Mouse (Mus musculus) kidney, postnatal 10 days (tissue): ENCODE measurements around the gene Zfp174.
"Not testable (repeated sequence)": the region's sequence is repeated elsewhere in the genome, so short reads cannot be mapped to it uniquely, and the experiment has no call there.

ENCODE experiments used
- DNase-seq: peaks from one replicate; pipeline ENCODE4 v3.0.0; 2021; ENCODE audit warnings: mixed read lengths

Zfp174 gene

DNA sequence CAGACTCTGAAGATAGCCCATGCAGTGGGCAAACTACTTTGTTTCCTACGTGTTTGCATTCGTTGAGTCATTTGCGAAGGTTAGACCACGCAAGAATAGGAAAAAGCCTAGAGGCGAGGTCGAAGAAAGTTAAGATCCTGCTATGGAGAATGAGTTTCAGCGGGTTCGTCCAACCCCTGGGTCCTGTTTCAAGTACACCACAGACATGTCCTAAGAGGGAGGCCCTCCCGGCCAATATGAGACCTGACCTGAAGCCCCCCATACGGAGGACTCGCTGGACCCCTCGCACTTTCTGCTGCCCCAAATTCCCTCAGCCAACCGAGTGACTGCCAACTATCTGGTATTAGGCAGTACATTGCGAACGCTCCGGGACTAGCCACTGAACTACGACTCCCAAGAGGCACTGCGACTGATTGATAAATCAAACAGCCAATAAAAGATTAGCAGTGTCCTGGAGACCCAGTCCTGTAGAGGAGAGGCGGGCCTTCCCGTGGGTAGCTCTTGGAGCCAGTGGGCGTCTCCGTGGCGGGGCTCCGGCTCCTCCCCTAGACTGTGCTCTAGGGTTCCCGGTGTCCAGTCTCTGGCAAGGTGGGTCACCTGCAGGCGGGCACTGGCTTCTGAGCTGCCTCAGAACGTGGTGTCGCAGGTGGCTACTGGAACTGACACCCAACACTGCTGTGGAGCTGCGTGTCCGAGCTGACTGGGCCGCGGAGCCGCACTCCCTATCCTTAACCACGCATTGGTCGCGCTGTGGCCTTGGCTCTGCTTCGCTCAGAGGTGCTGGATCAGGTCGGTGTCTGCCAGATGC is at the start of gene Zfp174:
Gene Zfp174 (plus strand): TSS at position 558 of the 808 bp plus-strand sequence.
- peak; percentile 95 for DNase-seq

DNA sequence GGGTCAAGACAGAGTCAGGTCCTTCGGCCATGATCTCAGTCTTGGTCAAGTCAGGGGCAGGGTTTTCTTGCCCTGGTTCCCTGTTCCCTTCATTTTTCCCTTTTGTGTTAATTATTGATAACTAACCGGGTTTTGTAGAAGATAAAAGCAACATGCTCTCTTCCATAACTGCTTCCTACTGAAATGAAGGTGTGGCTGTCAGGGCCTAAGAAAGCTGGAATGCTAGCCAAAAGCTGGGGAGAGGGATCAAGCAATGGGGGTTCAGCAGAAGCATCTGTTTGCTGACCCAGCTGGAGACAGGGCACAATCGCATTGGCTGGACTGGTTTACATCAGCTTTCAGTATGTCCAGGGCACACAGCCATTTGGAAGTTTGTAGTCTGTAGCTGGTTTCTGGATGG is 38.9 kb upstream of the Zfp174 start:
- DNase-seq, result no peak

DNA sequence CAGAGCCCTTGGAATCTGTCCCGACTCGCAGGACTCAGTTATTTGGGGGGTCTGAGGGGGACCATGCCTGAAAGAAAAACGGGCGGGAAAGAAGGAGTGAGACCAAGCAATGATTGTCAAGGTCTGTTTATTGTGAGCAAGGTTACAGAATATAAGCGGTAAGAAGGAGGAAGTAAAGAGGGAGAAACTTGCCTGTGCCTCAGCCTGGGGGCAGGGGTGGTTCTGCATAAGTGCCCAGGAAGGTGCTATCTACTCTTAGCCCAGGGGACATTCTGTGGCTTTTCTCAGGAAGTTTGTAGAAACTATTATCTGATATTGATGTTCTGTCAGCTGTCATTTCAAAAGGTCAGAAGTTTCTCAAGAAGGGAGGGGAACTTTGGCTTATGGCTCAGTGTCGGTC is 32.4 kb upstream of the Zfp174 start:
- DNase-seq, result not testable (repeated sequence)

DNA sequence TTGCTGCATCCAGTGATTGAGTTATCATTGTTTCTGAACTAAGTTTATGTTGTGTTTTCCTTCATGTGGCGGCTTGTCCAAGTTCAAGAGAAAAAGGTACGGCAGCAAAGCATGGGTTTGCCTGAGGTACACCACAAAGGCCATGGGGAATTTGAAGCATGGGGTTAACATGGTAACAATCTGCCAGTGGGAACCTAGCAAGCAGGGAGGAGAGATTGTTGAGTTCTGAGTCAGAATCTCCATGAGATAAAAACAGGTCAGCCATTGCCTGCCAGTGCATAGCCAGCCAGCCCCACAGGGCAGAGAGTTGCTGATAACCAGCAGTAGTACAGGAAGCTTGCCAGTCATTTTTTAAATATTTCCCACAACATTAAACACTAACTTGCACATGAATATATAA is 26.9 kb upstream of the Zfp174 start:
- DNase-seq, result no peak

DNA sequence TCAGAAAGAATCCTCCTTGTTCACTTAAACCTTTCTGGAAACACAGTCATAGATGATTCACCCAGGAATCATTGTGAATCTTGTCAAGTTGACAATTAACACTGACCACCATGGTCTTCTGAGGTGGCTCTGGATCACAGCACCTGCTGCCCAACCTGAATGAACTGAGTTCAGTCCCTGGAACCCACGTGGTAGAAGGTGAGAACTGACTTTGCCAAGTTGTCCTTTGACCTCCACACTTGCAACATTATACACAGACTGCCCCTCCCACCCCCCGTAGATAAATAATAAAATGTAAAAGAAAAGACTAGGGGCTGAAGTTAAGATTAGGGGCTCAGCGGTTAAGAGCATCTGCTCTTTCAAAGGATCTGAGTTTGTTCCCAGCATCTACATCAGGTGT is 19.0 kb upstream of the Zfp174 start:
- DNase-seq, result no peak

DNA sequence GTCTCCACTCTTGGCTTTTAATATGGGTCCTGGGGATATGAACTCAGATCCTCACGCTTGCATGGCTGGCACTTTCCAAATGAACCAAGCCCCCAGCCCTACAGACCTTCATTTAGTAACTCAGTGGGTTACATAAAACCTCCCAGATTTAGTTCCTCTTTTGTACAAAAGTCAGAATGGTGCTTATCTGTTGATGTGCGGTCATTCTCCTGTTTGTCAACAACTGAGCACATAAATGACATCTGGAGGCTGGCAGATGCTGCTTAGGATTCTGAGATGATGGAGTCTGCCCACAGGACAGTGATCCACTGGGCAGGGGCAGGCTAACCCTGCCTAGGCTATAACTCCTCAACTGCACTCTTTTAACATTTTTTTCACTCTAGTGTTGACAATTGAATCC is 17.3 kb upstream of the Zfp174 start:
- DNase-seq, result no peak

DNA sequence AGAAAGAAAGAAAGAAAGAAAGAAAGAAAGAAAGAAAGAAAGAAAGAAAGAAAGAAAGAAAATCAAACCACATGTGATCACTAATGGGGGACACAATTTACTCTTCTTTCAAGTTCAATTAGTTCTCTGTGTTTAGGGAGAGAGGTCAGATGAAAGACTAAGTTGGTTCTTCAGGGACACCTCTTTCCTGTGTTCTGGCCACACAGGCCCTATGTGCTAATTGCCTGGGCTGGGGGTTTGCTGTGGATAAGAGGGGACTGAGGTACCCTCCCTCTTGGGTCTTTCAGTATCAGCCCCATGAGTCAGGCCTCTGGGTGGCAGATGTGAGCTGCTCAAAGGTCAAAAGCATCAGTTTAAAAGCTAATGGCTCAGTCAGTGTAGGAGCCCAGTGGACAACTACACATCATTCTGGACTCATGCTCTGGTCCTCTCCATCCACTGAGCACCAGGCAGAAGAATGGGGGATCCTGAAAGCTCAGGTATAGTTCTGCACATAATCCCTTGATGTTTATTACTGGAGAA is 16.4 kb upstream of the Zfp174 start, which contains the start of gene Olfr15:
Gene Olfr15 (plus strand): TSS at position 291 of the 522 bp plus-strand sequence.
- no peak for DNase-seq

DNA sequence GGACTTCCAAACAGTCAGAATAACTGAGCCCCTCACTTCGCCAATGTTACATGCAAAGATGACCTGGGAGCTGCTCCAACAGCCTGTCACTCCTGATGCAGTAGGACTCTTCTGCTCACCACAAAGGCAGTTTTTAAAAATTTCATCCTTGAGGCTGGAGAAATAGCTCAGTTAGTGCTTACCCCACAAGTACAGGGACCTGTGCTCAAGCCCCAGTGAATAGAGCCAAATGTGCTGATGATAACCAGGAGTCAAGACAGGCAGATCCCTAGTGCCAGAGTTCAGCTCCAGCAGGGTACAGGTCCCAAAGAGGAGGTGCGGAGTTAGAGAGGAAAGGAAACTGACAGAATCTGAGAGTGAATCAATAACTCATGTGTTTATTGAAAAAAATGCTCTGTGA is 11.6 kb upstream of the Zfp174 start:
- no peak for DNase-seq

DNA sequence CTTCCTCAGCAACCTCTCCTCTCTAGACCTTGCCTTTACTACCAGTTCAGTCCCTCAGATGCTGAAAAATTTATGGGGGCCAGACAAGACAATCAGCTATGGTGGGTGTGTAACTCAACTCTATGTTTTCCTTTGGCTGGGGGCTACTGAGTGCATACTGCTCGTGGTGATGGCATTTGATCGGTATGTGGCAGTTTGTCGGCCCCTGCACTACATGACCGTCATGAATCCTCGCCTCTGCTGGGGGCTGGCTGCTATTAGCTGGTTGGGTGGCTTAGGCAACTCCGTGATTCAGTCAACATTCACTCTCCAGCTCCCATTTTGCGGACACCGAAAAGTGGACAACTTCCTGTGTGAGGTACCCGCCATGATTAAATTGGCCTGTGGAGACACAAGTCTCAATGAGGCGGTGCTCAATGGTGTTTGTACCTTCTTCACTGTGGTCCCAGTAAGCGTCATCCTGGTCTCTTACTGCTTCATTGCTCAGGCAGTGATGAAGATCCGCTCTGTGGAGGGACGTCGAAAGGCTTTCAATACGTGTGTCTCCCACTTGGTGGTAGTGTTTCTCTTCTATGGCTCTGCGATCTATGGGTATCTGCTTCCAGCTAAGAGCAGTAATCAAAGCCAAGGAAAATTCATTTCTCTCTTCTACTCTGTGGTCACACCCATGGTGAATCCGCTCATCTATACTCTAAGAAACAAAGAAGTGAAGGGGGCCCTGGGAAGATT is 7.7 kb upstream of the Zfp174 start:
- peak; percentile 51 for DNase-seq

DNA sequence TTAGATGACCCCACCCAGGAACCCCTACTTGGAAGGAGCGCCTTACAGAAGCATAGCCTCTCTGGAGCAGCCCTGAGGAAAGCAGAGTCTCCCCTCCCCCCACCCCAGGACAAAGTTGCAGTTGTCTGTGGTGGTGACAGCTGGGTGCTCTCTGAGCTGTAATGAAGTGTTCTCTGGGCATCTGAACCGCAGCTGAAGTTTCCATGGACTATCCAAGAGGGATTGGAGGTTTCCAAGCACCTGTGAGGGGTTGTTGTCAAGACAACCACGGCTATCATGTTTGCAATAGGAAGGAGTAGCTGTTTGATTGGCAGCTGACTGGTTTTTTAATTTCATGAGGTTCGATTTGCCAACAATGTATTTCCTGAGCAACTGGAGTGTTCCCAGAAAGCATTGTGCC is 4.1 kb upstream of the Zfp174 start:
- DNase-seq, result no peak

DNA sequence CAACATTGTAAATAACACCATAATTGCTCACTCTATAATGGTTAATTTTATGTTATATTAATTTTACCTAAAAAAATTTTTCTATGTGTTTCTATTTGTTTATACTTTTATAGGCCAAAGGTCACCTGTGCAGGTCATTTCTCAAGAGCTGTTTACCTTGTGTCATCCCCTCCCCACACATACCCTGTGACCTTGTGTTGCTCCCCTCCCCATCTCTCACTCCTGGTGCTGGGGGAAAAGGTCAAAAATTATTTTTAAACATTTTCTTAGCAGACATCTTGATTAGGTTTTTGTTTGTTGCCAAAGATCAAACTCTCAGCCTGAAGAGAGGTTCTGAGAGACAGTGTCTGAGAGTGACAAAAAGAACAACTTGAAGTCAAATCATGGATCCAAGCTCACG is 3.3 kb upstream of the Zfp174 start:
- DNase-seq, result no peak

DNA sequence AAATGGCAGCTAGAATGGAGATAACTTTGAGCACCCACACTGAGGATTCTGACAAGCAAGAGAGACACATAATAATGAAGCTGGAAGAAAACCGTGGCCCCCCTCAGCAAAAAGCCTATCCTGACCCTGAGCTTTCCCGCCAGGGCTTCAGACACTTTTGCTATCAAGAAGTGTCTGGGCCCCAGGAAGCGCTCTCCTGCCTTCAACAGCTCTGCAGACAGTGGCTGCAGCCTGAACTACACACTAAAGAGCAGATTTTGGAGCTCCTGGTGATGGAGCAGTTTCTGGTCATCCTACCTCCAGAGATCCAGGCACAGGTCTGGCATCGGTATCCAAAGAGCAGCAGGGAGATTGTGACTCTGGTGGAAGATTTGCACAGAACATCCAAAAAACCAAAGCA is 803 bp downstream of the Zfp174 start:
- peak; percentile 17 for DNase-seq

DNA sequence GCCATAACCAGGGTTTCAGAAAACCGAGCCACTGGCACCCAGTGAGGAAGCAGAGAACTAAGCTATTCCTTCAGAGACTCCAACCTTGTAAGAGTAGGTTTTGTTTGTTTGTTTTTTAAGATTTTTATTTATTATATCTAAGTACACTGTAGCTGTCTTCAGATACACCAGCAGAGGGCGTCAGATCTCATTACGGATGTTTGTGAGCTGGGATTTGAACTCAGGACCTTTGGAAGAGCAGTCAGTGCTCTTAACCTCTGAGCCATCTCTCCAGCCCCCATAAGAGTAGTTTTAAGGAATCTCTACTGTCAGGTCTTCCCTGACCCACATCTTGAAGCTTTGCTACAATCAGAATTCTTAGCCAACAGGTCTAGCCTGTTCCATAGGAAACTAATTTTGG is 1.3 kb downstream of the Zfp174 start:
- DNase-seq, result no peak

DNA sequence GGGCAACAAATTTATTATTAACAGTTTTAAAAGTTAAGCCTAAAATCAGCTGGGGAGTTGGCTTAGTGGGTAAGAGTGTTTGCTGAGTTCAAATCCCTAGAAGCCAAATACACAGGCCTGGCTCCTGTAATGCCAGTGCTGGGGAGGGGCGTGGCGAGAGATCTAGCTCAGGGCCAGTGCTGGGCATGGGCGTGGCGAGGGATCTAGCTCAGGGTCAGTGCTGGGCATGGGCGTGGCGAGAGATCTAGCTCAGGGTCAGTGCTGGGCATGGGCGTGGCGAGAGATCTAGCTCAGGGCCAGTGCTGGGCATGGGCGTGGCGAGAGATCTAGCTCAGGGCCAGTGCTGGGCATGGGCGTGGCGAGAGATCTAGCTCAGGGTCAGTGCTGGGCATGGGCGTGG is 4.2 kb downstream of the Zfp174 start:
- not testable (repeated sequence) for DNase-seq

DNA sequence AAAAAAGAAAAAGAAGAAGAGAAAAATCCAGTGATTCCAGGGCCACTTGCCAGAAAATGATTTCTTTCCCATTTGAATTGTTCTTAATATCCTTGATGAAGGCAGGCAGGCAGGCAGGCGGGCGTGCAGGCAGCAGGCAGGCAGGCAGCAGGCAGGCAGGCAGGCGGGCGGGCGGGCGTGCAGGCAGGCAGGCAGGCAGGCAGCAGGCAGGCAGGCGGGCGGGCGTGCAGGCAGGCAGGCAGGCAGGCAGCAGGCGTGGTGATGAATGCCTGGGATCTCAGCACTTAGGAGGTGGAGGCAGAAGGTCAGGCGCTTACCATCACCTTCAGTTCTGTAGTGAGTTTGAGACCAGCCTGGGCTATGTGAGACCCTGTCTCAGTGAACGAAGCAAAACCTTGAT is 5.5 kb downstream of the Zfp174 start:
- DNase-seq, result no peak

DNA sequence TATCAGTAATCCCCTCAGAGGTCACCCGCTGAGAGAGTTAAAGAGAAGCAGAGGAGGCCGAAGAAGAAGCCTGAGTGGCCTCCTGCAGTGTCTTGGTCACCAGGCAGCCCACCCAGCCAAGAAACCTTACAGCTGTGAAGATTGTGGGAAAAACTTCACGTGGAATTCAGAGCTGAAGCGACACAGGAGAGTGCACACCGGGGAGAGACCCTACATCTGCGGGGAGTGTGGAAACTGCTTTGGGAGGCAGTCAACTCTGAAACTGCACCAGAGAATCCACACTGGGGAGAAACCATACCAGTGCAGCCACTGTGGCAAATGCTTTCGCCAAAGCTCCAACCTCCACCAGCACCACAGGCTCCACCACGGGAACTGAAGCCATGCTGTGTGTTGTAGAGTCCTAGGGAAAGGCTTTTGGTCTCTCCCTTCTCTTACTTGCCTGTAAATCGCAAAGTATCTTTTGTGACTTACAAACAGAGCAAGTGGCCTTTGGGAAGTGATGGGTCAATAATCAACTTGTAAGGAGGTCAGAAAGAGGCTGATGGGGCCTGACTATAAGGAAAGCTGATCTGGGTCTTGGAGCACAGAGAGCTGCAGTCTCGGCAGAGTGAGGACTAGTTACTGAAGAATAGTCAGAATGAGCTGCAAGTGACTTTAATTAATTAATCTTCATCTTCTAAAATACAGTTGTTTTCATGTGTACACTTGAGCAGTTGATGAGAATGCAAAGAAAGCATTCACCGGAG is 7.5 kb downstream of the Zfp174 start:
- no peak for DNase-seq

DNA sequence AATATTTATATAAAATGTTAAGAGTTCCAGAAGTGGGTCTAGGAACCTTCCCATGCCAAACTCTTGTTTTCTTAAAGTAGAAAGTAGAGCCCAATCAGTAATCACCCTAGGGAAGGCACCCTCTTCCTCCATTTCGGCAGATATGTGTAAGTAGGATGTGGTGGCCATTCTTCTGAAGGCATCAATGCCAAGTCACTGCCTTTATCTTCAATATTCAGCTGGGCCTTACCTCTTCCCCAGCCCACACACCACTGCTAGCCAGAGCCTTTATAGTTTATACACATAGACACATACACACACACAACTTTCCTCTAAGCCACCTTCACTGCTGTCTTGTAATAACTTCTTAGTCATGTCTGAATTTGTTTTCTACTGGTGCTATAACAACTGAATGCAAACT is 8.7 kb downstream of the Zfp174 start:
- DNase-seq, result no peak

DNA sequence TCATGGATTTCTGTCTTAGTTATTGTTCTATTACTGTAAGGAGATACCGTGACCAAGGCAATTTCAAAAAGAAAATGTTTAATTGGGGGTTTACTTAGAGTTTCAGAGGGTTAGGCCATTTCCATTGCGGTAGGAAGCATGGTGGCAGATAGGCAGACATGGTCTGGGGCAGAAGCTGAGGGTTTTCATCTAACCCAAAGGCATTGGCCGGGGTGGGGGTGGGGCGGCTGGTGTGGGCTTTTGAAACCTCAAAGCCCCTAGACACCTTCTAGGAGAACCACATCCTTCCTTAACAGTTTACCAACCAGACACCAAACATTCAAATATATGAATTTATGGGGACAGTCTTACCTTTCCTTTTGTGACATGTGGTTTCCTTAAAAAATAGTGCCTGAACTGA is 12.2 kb downstream of the Zfp174 start:
- no peak for DNase-seq

DNA sequence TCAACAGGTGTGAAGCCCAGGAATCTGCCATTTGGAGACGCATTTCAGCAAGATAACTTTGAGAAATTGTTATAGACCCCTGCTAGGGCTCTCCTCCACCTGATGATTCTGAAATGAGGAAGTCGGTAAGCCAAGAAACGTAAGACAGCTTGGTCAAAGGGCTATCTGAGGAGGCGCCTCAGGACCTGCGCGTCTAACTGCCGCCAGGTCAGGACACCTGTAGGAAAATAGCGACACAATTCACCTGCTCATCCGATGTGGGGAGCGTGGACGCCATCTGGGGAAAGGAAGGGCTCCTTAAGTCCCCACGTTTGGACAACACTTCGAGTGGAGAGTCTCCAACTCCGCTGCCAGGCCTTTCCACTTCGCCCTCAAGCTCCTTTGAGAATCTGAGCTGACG is 24.7 kb downstream of the Zfp174 start:
- DNase-seq, result no peak

DNA sequence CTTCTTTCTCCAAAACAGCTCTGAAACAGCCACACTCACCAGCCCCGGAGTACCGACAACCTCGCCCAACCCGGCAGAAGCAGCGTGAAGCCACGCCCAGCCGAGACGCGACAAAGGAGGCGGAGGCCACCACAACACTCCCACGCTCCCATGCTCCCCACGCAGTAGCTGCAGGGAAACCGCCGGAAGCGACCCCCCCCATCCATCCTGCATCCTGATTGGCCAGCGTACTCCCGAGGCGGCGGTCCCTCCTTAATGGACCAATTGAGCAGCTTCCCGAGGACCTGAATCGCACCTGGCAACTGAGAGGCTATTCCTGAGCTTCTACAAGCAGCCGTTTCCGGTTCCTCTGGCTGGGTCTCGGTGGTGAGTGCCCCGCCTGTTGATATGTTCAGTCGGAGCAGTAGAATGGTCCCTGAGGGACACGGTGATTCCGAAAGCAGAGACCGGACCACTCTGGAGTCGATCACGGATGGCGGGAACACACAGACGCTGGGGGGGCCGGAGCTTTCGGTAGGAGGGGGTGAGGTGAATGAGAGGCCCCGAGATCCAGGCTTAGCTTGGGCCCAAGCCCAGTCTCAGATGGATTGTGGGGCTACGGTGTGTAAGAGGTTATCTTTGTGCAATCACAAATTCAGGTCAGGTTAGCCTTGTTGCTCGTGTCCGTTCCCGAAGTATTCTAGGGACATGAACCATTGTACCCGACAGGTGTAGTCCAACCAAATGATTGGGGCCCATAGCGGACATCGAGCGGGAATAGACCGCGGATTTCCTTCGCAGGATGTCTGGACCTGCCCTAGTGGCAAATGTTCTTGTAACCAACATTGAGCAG is 25.4 kb downstream of the Zfp174 start, which contains the start of gene Naa60:
Gene Naa60 (plus strand): TSS at position 160 of the 832 bp plus-strand sequence.
- peak; percentile 96 for DNase-seq

DNA sequence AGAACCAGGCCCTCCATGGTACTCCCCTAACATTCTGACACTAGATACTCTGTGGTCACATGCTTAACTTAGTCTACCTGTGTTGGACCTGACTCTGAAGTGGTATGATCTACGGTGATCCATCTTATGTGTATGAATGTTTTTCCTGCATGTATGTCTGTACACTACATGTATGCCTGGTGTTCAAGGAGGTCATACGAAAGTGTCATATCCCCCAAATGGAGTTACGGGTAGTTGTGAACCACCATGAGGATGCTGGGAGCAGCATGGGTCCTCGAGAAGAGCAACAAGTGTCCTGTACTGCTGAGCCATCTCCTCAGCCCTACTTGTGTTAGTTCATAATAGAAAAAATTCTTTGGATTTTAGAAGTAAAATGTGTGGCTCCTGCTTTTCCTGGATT is 29.3 kb downstream of the Zfp174 start:
- DNase-seq, result no peak
